Mouse (Mus musculus) mouse trophoblast stem cell (cell line): ENCODE measurements around the gene Mbnl2.

ENCODE experiments used
- in situ Hi-C, 2 experiments: fragments of 300-500 bp; cut with MseI, MboI; formaldehyde crosslinking; loops; 2 replicates in 1 of 2; 3 replicates in 1 of 2; pipeline ENCODE4 v1.15.1; 2025

The Mbnl2 gene

GRCm38 (mm10) chr14:120324883-120325480 lies 49.5 kb downstream of the Mbnl2 start:
- in situ Hi-C loops, result no loop called here

GRCm38 (mm10) chr14:120325673-120326072 lies 50.2 kb downstream of the Mbnl2 start:
- in situ Hi-C loops, result no loop called here

- in situ Hi-C loops, result no loop called here
Observed at GRCm38 (mm10) chr14:120330454-120330853, 55.0 kb downstream of the Mbnl2 start.

GRCm38 (mm10) chr14:120330881-120331514 lies 55.5 kb downstream of the Mbnl2 start:
- in situ Hi-C loops, result no loop called here

- in situ Hi-C loops, result no loop called here
Observed at GRCm38 (mm10) chr14:120333465-120334243, 58.2 kb downstream of the Mbnl2 start.

- in situ Hi-C loops, result no loop called here
Observed at GRCm38 (mm10) chr14:120335366-120335765, 59.9 kb downstream of the Mbnl2 start.

- in situ Hi-C loops, result no loop called here
Observed at GRCm38 (mm10) chr14:120335871-120336270, 60.4 kb downstream of the Mbnl2 start.

GRCm38 (mm10) chr14:120336380-120336779 lies 60.9 kb downstream of the Mbnl2 start:
- in situ Hi-C loops, result no loop called here

GRCm38 (mm10) chr14:120336841-120337240 lies 61.4 kb downstream of the Mbnl2 start:
- in situ Hi-C loops, result no loop called here

- in situ Hi-C loops, result no loop called here
Observed at GRCm38 (mm10) chr14:120337731-120338462, 62.4 kb downstream of the Mbnl2 start.

GRCm38 (mm10) chr14:120338706-120339105 lies 63.2 kb downstream of the Mbnl2 start:
- in situ Hi-C loops, result no loop called here

- in situ Hi-C loops, result no loop called here
Observed at GRCm38 (mm10) chr14:120341912-120342311, 66.4 kb downstream of the Mbnl2 start.

- in situ Hi-C loops, result no loop called here
Observed at GRCm38 (mm10) chr14:120342321-120342720, 66.9 kb downstream of the Mbnl2 start.

GRCm38 (mm10) chr14:120344641-120345040 lies 69.2 kb downstream of the Mbnl2 start:
- in situ Hi-C loops, result no loop called here

GRCm38 (mm10) chr14:120347410-120348315 lies 72.2 kb downstream of the Mbnl2 start:
- in situ Hi-C loops, result no loop called here

- in situ Hi-C loops, result no loop called here
Observed at GRCm38 (mm10) chr14:120349332-120349731, 73.9 kb downstream of the Mbnl2 start.

- in situ Hi-C loops, result no loop called here
Observed at GRCm38 (mm10) chr14:120352136-120352843, 76.8 kb downstream of the Mbnl2 start.

GRCm38 (mm10) chr14:120353211-120353610 lies 77.7 kb downstream of the Mbnl2 start:
- in situ Hi-C loops, result no loop called here

- in situ Hi-C loops, result no loop called here
Observed at GRCm38 (mm10) chr14:120354595-120354994, 79.1 kb downstream of the Mbnl2 start.

- in situ Hi-C loops, result no loop called here
Observed at GRCm38 (mm10) chr14:120355040-120355741, 79.7 kb downstream of the Mbnl2 start.
